Mouse (Mus musculus) erythroid progenitor cell, adult 5-6 weeks (primary cell): Measurements from ENCODE around the gene Rad51b. TPM values are rescaled to one million over a fixed set of nuclear protein-coding genes. Genes with fewer than 3 reads are reported as not detected.

Experiments
- ATAC-seq: replicated peaks from 2 replicates; pipeline ENCODE4 v1.8.0; 2016; ENCODE audit warnings: moderate number of reproducible peaks, mild to moderate bottlenecking, moderate TSS enrichment, inconsistent platforms; ENCODE audit not compliant: poor library complexity, low FRiP score, severe bottlenecking
- total RNA-seq, 2 experiments: library from RNA; stranded (forward) in 1 of 2; stranded (reverse) in 1 of 2; fragments of 150-400 nt in 1 of 2; fragments of 186-747, 209-891 nt in 1 of 2; gene quantifications; 2 replicates each; pipeline versions ENCODE4 v1.2.3 to v1.2.4; 2015 to 2017; ENCODE audit warnings: low replicate concordance in 2 of 2

Gene Rad51b
- total RNA-seq, 2 experiments from 2014 or later = 9.5 to 12.6 TPM

GRCm38 (mm10) chr12:79511454-79512204 lies 214.5 kb downstream of the Rad51b start:
- ATAC-seq = no peak

- no peak for ATAC-seq
Measured at GRCm38 (mm10) chr12:79512205-79512886, 215.3 kb downstream of the Rad51b start.

- no peak for ATAC-seq
Measured at GRCm38 (mm10) chr12:79512982-79513681, 216.1 kb downstream of the Rad51b start.

GRCm38 (mm10) chr12:79514680-79515079 lies 217.6 kb downstream of the Rad51b start:
- no peak for ATAC-seq

GRCm38 (mm10) chr12:79522374-79522773 lies 225.3 kb downstream of the Rad51b start:
- no peak for ATAC-seq

GRCm38 (mm10) chr12:79524941-79525871 lies 228.1 kb downstream of the Rad51b start:
- ATAC-seq = no peak

GRCm38 (mm10) chr12:79525872-79526271 lies 228.8 kb downstream of the Rad51b start:
- no peak for ATAC-seq

- 0 out of 2 replicates have a peak, but pooled peaks have one; percentile 26 for ATAC-seq
Measured at GRCm38 (mm10) chr12:79527222-79527621, 230.1 kb downstream of the Rad51b start.

GRCm38 (mm10) chr12:79530275-79530902 lies 233.3 kb downstream of the Rad51b start:
- ATAC-seq = no peak

- ATAC-seq = no peak
Measured at GRCm38 (mm10) chr12:79531809-79532798, 235.0 kb downstream of the Rad51b start.

GRCm38 (mm10) chr12:79534778-79535177 lies 237.7 kb downstream of the Rad51b start:
- ATAC-seq = no peak

- no peak for ATAC-seq
Measured at GRCm38 (mm10) chr12:79535532-79536437, 238.7 kb downstream of the Rad51b start.

- no peak for ATAC-seq
Measured at GRCm38 (mm10) chr12:79540176-79540575, 243.1 kb downstream of the Rad51b start.

GRCm38 (mm10) chr12:79541581-79541980 lies 244.5 kb downstream of the Rad51b start:
- ATAC-seq = no peak

GRCm38 (mm10) chr12:79545063-79545462 lies 248.0 kb downstream of the Rad51b start:
- ATAC-seq = no peak

GRCm38 (mm10) chr12:79547556-79547955 lies 250.5 kb downstream of the Rad51b start:
- no peak for ATAC-seq
